Mouse (Mus musculus): Measurements from ENCODE around the gene Atp8b5. TPM values are rescaled to one million over a fixed set of nuclear protein-coding genes. Genes with fewer than 3 reads are reported as not detected.
A peak's percentile ranks its signal among the peaks of the same experiment; 100 is the strongest.

Atp8b5 gene
- total RNA-seq, 2 experiments from 2014 or later, result 0.36 to 0.73 TPM

DNA sequence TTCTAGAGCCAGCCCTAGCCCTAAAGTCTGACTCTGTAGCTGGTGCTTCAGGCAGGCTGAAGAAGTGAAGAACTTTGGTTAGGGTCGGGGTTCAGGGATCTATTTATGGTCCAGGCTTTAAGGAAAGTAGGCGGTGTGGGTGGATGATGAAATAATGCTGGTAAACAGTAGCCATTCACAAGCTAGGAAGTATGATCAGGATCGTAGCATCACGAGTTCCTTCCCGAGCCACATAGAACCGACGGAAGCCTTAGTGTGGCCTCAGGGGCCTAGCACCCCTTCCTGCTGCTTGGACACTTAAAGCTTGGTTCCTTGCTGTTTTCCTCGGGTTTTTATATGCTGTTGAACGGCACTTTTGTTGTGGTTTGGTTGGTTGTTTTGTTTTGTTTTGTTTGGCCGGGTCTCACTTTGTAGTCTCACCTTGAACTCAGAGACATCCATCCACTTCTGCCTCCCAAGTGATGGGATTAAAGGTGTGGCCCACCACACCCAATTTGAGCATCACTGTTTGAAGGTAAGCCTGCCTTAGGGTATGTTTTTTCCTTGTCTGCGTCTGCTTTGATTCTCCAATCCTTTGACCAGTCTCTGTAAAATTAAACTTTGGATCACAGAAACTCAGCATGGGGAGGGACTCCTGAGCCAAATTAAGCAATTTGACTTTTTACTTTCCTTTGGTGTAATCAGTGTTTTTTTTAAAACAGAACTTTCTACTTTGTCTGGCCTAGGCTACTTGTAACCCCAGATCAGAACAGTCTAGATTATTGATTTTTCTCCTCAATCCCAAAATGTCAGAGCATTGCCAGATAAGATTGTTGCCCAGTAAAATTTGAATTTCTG lies 116.5 kb downstream of the Atp8b5 start:
- DNase-seq, result no peak

DNA sequence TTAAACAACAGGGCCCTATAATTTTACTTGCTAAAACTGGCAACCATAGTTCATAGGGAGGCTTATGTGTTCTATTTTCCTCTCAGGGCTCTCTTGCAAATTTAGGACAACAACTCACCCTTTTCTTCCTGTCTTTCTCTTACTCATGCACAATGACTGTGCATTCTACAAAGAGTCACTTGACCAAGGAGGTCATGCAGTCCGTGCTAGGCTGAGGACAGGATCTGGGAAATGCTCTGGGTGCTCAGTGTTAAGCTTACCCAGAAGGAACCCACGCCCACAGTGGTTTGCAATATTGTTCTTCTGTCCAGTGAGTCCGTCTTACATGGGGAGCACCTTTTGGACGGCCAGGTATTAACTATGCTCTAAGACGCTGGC lies 117.1 kb downstream of the Atp8b5 start:
- no peak for DNase-seq

DNA sequence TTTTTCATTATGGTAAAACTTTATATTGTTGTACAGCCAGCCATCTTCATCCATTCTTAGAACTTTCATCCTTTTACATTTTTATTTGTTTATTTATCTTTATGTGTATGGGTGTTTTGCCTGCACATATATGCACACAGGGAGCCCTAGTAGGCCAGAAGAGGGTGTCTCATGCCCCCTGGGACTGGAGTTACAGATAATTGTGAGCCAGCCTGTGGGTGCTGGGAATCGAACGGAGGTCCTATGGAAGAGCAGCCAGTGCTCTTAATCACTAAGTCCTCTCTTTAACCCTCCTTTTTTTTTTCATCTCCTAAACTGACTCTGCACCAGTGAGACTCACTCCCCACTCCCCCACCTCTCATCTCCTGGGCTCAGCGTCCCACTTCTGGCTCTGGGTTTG lies 117.6 kb downstream of the Atp8b5 start:
- no peak for DNase-seq

DNA sequence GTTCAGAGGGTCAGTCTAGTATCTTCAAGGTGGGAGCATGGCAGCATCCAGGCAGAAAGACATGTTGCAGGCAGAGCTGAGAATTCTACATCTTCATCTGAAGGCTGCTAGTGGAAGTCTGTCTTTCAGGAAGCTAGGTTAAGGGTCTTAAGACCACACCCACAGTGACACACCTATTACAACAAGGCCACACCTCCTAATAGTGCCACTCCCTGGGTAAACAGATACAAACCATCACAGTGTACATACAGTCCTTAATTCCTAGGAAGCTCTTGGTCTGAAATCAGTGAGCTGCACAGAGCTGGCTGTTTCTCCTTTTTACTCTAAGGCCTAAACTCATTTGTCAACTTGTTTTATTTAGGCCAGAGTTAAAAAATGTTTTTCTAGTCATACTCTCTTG lies 120.0 kb downstream of the Atp8b5 start:
- DNase-seq, result no peak

DNA sequence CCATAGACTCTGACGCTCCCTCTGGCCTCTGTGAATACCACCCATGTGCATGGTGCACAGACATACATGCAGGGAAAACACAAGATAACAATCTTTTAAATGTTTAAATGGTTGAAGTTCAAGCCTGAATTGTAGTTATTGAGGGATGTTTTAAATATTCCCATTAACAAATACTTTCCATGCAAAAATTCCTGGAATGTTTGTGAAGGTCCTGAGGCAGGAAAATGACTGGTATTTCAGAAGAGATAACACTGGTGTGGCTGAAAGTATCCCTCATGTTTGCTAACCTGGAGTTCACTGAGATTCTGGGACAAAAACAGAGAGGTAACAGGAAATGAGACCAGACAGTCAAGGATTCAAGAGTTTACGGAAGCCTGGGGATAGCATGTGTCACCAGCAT lies 122.4 kb downstream of the Atp8b5 start:
- DNase-seq, result no peak

DNA sequence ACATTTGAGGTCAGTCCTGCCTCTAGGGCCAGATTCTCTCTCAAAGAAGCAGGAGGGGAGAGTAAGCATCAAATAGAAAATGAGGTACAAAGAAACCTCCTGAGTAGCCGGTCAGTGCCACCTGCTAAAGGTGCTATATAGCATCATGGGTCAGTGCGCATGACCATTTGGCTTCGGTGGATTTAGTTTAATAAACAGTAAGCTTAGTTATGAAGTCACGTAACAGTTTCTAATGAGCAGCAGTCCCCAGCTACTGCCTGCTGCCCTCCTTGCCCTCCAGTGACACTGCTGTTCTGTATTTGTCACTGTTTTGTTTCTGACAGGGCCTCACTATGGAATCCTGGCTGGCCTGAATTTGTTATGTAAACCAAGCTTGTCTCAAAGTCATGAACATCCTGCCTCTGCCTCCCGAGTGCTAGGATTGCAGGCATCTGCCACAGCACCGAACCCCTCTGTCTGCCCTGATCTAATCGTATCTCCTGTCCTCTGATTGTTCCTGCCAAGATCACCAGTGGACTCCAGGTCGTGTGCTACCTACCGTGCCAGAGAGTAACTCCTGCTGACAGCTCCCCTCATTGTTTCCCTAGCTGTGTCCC lies 123.0 kb downstream of the Atp8b5 start:
- no peak for DNase-seq

DNA sequence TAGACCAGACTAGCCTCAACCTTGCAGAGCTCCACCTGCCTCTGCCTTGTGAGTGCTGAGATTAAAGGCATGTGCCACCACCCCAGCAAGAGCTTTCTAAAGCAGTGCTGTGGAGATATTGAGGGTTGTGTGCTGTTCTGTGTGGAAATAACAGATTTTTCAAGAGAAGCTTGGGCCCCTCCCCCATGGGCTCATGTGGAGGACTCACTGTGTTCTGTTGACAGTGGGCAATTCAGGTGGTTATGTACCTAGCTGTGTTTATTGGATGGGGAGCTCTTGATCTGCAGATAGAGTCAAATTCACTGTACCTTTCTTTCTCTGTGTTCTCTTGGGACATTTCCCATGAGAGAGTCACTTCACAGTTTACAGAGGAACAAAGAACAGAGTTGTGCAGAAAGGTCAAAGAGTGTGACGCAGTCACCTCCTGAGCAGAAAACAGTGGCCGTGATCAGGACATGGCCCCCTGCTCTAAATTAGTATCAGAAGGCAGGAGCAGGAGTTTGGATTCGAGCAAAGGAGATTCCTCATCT lies 124.6 kb downstream of the Atp8b5 start:
- DNase-seq, result no peak

DNA sequence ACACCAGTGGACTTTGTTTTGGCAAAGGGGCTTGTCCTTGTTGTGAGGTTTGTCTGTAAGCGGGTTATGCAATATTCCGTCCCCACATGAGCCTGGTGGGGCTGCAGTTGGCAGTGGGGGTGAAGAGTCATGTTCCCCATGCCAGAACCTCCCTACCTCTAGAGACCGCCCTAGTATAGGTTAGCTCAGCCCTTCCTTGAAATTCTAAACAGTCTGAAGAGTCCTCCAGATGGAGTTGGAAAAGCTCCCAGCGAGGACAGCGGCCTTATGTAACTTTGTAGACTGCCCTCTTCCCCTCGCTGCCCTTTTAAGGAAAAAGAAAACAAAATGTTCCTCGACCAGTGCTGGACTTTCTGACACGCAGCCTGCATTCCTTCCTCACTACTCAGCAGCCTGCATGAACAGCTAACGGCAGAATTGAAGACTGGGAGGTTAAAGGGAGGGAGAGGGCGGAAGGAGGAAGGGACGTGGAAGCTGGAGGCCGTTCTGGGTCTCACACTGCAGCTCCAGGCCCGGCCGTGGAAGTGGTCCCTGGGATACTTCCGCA lies 127.5 kb downstream of the Atp8b5 start:
- DNase-seq, result peak; percentile 75

DNA sequence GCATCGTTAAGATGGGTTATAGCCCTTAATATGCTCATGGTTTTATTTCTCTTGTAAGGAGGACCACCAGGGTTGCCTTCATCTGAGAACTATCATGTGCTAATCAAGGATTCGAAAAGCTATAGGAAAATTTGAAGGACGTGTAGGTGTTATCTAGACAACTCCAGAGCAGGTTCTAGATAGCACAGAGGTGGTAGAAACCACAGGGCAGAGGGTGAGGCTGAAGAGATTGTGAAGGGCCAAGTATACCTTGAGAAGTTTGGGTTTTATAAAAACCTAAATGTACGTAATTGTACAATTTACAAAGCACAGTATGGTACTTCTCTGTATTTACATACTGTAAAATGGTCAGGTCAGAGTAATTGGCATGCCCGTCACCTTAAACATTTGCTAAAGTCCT lies 128.2 kb downstream of the Atp8b5 start:
- DNase-seq, result no peak

DNA sequence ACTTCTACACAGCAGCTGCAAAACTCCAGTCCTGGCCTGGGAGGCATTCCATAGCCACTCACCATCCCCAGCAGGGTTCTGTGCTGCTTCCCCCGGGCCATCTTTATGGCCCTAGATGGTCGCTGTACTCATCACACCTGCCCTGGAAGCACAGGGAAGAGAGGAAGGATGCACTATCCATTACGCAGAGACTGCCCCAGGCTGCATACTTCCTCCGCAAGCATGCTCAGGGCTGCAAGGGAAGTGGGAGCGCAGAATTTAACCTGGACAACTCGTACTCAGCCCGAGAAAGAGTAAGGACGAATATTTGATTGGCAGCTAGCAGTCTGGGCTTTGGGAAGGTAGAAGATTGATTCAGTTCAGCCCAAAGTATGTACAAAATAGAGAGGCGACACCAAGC lies 128.9 kb downstream of the Atp8b5 start:
- no peak for DNase-seq

DNA sequence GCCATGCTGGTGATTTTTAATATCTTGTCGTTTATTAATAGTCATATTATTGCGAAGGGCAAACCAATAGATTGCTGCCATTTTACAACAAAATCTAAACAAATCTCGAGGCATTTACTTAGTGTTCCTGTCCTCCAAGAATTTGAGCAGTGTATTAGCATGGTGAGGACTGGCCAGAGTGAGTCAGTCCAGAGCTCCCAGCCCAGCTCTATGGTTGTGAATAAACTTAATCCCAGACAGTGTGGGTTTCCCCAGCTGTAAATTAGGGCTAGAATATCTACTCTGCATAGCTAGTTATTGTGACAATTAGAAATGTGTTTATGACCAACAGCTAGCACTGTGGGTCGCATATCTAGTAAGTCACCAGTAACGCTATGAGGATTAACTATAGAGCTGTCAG lies 129.4 kb downstream of the Atp8b5 start:
- DNase-seq, result no peak

DNA sequence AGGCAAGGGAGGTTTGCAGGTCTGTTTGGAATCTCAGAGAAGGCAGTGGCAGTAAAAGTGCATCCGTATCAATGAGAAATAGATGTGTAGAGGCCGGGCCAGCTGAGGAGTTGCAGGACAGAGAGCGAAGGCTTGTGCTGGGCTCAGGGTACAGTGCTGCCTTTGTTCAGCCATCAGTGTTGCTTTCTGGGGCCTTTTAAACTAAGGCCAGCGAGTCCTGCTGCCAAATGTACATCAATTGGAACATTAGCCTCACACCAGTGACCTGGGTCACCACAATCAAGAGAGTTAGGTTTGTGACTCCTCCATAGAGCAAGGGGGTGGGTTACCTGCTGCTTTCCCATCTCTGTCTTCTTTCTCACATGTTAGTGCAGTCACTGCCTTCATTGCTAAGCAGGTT lies 131.1 kb downstream of the Atp8b5 start:
- DNase-seq, result no peak

DNA sequence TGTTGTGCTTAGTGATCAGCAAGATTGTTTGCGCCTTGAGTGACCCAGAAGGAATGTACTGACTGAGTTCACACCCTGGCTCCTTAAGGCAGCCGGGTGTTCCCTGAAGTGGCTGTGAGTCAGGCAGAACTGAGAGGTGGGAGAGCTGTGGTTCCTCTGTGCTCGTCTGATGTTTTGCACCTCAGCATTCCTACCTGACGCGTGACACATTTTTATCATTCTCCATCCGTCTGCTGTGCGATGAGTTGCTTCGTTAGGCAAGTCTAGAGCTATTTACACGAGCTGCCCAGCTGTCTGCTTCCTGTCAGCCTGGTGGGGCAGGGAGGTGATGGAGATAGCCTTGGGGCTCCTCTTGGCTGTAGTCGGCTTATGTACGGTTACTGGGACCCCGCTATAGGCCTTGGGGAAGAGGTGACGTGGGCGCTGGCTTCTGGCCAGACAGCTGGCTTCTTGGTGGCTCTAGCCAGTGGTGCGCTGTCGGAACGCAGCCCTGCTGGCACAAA lies 131.9 kb downstream of the Atp8b5 start:
- peak; percentile 83 for DNase-seq

DNA sequence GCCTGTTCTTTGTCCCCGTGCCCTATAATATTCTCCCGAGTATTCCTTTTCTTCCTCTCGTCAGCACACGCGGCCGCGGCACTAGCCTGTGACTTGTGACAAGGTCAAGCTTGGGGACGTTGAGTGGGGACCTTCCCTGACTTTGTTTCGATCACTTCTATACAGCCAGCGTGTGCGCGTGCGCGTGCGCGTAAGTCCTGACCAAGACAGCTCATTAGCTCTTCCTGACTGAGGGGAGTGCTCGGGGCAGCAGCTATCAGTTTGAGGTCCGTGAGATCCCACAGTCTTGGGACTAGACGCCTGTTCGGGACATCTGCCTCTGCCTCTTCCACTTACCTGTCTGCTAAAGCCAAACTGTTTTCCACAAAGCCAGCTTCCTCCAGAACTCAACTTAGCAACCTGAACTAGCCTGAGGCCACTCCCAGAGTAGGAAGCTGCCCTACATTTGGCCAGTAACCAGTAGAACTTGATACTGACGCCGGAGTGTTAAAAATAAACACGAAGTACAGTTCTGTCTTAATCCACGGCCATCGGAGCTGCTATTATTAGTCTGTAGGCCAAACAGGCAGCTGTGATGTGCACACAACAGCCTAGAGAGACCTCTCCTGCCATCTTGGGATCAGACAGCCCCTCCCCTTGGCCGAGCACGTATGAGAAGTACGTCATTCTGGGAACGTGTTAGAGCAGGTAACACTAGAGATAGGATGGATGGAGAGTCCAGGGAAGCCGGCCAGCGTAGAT lies 132.6 kb downstream of the Atp8b5 start:
- DNase-seq, result no peak

DNA sequence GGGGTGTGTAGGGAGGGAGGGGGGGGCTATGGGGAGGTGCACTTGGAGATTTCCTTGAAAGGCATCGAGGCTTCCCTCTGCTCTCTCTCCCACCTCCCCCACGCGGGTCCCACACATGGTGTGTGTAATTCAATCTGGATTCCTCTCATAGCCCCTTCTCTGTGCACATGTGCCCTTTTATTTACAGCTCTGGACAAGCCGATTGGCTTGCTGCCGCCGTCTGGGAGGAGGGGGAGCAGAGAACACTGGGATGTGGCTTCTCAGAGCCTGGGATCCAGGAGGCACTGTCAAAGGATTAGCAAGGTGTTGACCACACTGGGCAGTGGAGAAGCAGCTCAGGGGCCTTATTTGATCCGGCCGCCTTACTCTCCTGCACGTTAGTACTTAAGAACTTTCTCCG lies 134.0 kb downstream of the Atp8b5 start:
- DNase-seq, result no peak

DNA sequence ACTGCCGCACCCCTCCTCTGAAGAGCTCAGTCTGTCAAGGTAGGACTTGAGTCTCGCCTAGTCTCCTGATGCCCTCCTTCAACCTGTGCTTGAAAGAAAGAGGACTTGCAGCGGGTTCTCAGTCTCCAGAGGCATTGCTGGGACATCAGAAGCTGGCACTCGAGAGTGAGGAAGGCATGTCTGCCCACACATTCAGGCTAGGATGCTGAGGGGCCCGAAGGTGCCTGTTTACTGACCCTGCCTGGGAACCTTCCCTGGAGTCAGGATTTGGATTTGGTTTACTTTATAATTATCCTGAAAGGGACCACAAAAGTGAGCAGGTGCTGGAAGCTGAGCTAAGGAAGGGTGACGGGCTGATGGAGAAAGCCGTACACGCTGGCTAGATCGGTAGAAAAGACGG lies 134.5 kb downstream of the Atp8b5 start:
- DNase-seq, result no peak

DNA sequence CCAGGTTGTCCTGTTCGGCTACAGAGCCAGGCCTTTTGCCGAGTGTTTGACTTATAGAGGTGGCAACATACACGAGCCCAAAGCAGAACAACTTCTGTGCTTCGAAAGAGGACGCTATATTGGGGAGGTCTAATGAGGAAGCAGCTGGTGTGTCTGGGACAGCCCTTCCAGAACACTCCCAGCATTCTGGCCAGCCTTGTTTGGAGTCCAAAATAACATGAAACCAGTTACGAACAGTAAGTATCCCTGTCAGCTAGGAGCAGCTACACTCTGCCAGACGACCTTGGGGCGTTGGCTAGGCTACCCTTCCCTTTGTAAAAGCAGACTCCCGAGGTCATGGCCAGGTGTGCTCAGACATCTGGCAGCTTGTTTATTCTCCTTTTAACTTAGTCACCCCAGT lies 135.3 kb downstream of the Atp8b5 start:
- peak; percentile 54 for DNase-seq

DNA sequence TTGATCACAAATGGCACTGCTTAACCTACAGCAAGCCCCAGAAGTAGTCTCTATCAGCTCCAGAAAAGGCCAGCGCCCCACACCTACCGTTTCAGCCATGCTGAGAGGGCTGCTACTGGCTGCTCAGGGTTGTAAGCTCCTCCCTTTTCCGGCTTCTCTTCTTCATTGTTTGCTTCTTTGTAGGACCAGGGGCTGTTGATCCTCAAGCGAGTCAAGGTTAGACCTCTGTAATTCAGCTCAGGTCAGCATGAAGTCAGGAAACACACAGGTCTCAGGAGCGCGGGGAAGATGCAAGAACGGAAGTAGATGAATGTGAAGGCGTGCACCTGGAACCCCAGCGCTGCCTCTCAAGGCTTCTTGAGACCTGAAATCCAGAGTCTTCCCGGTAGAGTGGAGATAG lies 137.7 kb downstream of the Atp8b5 start:
- no peak for DNase-seq

DNA sequence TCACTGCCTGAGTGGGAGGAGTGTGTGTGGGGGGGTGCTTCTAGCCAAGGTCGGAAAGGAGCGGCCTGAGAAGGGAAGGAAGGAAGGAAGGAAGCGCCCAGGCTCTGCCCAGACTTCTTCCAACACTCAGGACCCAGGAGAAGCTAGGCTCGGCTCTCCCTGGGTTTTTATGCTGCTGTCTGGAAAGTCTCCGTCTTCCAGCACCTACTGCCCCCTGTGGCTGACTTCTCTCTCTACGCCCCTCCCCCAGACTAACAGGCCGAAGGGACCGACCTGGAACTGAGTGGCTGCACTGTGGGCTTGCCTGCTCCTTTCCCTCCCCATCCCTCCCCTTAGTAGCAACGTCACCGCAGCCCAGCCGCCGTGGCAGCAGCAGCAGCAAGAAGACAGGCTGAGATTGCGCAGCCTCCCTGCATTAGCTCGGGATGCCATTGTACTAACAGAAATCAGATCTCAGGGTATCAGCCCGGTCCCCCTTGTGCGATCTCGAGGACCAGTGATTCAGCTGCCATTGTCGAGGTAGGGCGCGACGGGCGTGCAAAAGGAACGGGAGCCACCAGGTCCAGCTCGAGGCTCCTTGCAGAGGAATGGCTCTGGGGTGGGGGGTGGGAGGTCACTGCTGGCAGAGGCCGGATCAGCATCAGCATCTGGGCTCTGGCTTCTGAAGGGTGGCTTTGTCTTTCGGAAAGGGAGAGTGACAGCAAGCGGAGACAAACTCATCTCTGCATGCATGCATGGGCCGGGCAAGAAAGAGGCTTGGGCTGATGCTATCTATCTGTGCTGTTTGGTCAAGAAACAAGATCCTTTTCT lies 139.4 kb downstream of the Atp8b5 start:
- DNase-seq, result peak; percentile 84

DNA sequence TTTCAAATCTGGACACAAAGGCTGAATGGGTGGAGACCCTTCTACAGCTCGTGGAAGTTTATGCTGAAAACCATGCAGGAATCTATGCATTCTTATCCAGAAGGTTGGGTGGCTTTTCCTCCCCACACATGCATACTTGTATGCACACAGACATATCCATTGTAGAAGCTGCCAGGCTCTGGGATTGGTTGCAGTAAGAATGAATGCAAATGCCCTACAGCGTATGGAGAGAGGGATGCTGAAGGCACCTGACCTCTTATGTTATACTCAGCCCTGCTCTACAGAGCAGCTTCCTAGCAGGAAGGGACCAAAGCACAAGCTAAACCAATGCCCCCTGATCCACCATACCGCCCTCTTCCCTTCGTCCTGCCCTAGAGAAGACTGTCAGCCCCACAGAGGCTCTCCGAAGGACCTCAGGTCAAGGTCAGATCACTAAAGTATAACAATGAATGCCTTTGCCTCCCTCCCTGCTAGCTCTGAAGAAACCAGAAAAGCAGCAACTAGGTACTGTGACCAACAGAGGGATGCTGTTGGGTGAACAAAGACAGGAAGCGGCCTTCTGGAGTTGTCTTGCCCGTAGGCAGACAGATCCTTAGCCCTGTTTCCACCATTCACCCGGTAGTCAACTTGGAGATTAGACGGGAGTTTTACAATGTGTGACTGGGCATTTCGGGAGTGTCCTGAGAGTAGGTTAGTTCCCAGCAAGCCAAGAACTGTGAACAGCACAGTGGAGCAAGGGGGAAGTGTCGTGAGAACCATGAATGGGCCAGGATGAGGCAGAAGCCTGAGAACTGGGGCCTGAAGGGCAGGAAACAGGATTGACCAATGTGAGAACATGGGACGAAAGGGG lies 140.3 kb downstream of the Atp8b5 start:
- DNase-seq, result no peak

DNA sequence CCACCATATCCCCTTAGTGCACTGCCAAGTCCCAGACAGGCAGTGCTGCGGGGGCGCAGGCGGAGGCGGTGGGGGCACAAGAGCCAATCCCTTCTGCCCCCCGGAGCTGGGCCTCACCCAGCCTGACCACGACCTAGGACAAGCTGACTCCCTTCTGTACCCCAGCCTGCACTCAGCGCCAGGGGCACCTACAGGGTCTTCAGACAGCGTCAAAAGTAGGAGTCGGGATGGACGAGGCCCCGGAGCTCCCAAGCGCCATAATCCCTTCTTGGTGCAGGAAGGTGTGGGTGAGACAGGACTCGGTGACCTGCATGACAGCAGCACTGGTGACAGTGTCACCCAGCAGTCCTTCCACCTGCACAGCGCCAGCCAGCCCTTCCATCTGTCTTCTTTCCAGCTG lies 147.8 kb downstream of the Atp8b5 start:
- DNase-seq, result no peak

All from adrenal gland, postnatal 10 days (tissue).